Mouse (Mus musculus) embryonic fibroblast, embryonic 13.5 days (primary cell): ENCODE measurements around the gene Zfp346. TPM values are rescaled to one million over a fixed set of nuclear protein-coding genes. Genes with fewer than 3 reads are reported as not detected.
"Not testable (repeated sequence)": the region's sequence is repeated elsewhere in the genome, so short reads cannot be mapped to it uniquely, and the experiment has no call there.

Experiments used
- H3K27ac ChIP-seq: 2 replicates; pipeline ENCODE4 v1.5.1; 2012; ENCODE audit warnings: low read length, control low read depth, inconsistent platforms; ENCODE audit not compliant: insufficient read depth
- H3K4me1 ChIP-seq: 2 replicates; pipeline ENCODE4 v1.6.1; 2011; ENCODE audit warnings: low read length; ENCODE audit not compliant: control insufficient read depth, insufficient read depth
- H3K4me3 ChIP-seq: 2 replicates; pipeline ENCODE4 v1.5.1; 2011; ENCODE audit warnings: mild to moderate bottlenecking, control low read depth, low read length; ENCODE audit not compliant: insufficient read depth
- CTCF ChIP-seq: IDR thresholded peaks from 2 replicates; pipeline ENCODE4 v1.5.1; 2011; ENCODE audit warnings: mild to moderate bottlenecking, control low read depth, low read length, moderate library complexity, borderline replicate concordance; ENCODE audit not compliant: insufficient read depth
- POLR2A ChIP-seq: IDR thresholded peaks from 2 replicates; pipeline ENCODE4 v1.6.1; 2011; ENCODE audit warnings: low read depth, mild to moderate bottlenecking, control low read depth, low read length, moderate library complexity
- polyA plus RNA-seq: library from polyadenylated mRNA; stranded (reverse); fragments of >200 nt; gene quantifications from 2 replicates; pipeline ENCODE4 v1.2.4, GENCODE M21; 2011; ENCODE audit warnings: low read depth; ENCODE audit not compliant: missing spikeins, insufficient read length

Gene Zfp346
- 22.7 and 26.3 TPM in 2 replicates for polyA plus RNA-seq

DNA sequence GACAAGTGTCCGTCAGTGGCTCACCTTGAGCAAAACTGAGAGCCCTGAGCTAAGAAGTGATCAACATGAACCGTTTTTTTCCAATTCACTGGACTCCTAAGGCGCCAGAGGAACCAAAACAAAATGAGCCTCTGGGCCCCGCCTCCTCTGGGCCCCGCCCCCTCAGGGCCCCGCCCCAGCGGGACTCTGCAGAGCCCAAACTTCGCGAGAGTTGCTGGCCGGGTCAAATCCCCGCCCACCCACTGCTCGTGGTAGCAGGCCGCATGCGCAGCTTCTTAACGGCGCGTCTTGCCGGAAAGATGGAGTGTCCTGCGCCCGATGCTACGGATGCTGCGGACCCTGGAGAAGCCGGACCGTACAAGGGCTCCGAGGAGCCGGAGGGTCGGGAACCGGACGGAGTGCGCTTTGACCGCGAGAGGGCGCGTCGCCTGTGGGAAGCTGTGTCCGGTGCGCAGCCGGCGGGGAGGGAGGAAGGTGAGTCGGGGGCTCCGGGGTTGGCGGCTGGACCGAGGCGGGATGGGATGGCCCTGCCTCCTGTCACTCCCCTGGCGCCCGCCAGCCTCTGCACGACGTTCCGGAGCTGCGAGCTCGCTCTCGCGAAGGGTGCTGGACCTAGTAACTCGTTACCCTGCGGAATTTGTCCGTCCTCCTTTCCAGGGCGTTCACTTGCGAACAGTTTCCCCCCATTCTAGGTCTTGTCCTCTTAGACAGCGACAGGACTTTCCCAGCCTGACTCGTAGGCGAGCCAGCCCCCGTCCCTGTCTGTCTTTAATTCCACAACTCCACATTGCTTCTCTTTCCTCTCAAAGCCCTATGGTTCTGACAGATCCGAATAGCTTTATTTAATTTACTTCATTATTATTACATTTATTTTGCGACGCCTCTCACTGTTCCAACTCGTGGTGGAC is at the start of gene Zfp346:
Gene Zfp346, plus strand, starts transcription at position 267 of the 908 bp plus-strand sequence.
- peak within 1 kb of the TSS; percentile 63 for H3K27ac ChIP-seq
- H3K4me3 ChIP-seq = peak within 1 kb of the TSS; percentile 90
- H3K4me1 ChIP-seq = no peaks in the 10 kb centered on the region; the same call in 1 of the 2 replicates
- TF ChIP-seq CTCF (0 out of 2 replicates have a peak, but pooled peaks have one; percentile 19), POLR2A (peak; percentile 99)

DNA sequence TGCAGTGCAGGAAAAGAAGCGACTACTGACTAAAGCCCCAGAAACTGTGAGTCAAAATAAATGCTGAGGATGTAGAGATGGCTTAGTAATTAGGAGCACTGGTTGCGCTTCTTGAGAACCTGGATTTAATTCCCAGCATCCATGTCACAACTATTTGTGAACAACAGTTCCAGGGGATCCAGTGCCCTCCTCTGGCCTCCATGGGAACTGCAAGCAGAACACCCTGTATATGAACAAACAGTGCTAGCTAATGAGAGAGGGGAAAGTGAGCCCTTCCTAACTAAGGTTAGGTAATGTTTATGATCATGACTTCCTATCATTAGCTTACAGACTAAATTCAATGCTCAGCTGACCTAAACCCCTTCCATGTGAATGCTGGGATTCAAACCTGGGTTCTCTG is 47.1 kb upstream of the Zfp346 start:
- TF ChIP-seq CTCF (no peak), POLR2A (no peak)
- Histone ChIP-seq H3K4me3 (no peak overlapping the region), H3K27ac (no peak overlapping the region), H3K4me1 (no peaks in the 10 kb centered on the region)

DNA sequence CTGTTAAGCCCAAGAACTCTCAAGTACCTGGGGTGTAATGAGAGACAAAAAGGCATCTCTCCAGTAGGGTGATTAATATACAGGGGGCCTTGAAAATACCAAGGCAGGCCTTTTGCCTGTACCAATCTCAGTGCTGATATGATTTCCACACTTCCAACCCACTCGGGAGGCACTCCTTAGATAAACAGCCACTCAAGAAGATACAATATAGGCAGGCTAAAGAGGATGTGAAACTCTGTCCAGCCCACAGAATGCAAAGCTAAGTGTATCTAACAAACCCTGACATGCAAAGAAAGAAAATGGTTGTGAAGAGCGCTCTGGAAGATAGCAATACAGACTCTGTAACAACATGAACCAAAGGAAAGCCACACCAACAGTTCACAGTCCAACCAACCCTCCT is 41.8 kb upstream of the Zfp346 start:
- H3K4me1 ChIP-seq = no peaks in the 10 kb centered on the region
- H3K27ac ChIP-seq = no peak overlapping the region
- H3K4me3 ChIP-seq = no peak overlapping the region
- TF ChIP-seq CTCF (no peak), POLR2A (no peak)

DNA sequence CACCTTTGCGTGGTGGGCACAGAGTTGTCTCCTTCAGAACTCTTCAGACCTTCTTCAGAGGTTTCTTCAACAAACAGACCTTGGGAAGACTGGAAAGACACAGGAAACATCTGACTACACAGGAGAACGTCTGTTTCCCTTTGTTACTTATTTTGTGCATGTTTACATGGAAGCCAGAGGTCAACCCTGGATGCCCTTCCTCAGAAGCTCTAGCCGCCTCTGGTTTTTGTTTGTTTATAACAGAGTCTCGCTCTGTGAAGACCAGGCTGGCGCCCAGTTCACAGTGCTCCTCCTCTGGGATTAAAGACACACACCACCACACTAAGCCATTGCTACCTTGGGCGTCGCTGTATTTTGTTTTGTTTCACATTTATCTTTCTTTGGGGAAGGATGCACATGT is 35.4 kb upstream of the Zfp346 start:
- no peak overlapping the region for H3K27ac ChIP-seq
- TF ChIP-seq CTCF = no peak
- TF ChIP-seq POLR2A = no peak
- no peak overlapping the region for H3K4me3 ChIP-seq
- no peaks in the 10 kb centered on the region for H3K4me1 ChIP-seq

DNA sequence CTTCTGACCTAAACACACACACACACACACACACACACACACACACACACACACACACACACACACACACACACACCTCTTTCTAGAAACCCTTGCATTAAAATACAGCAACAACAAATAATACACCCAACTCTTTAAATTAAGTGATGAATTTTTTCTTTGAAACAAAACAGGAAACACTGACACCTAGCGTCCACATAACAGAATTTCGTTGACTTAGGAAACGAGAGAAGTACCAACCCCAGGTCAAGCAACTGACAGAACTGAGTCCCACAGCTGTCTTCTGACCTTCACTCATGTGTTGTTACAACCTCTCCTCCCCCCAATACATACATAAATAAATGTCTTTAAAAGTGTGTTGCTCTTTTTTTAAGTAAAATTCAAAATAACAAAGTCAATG is 33.8 kb upstream of the Zfp346 start:
- no peak overlapping the region for H3K27ac ChIP-seq
- TF ChIP-seq POLR2A (no peak), CTCF (no peak)
- no peak overlapping the region for H3K4me3 ChIP-seq
- no peaks in the 10 kb centered on the region for H3K4me1 ChIP-seq

DNA sequence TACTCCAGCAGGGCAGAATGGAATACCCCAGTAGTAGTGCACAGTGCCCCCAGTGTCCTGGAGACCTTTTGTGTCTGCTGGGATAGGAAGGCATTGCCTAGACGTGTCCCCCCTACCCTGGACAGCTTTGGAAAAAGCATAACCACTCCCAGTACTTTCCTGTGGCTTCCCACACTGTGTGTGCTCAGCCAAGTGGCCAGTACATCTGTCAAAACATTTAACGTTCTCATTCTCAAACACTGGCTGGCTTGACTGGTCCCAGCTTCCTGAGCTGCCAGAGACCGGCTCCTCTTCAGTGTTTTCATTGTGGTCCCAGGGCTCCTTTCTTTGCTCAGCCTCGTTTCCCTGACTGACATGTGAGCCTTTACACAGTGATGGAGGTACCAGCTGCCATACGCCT is 29.5 kb upstream of the Zfp346 start:
- H3K27ac ChIP-seq = no peak overlapping the region
- H3K4me3 ChIP-seq = no peak overlapping the region
- no peaks in the 10 kb centered on the region for H3K4me1 ChIP-seq
- TF ChIP-seq POLR2A (no peak), CTCF (no peak)

DNA sequence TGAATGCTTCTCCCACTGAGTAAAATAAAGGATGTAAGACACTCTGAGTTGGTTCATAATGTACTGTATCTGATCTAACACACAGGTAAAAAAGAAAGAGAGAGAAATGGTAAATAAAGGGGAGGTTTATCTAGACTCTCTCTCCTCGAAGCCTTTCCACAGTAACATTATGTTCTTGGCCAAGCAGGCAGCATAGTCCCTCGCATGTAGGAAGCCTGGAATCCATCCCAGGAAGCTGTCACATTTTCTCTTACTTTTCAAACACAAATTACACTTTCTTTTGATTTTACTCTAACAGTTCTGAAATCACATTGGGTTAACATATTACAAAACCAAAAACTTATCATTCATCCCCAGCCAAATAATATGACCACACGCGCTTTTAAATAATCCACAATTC is 12.5 kb upstream of the Zfp346 start:
- no peak overlapping the region for H3K27ac ChIP-seq
- H3K4me1 ChIP-seq = no peaks in the 10 kb centered on the region
- TF ChIP-seq POLR2A = no peak
- TF ChIP-seq CTCF = no peak
- no peak overlapping the region for H3K4me3 ChIP-seq

DNA sequence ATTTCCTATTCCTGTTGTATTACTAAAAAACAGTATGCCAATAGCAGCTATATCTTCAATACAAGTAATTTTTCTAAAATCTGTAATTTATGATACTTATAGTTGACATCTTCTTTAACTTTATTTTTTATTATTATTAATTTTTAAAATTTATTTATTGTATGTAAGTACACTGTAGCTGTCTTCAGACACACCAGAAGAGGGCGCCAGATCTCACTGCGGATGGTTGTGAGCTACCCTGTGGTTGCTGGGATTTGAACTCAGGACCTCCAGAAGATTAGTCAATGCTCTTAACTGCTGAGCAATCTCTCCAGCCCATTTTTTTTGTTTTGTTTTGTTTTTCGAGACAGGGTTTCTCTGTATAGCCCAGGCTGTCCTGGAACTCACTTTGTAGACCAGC is 7.3 kb upstream of the Zfp346 start:
- H3K27ac ChIP-seq, H3K4me3 ChIP-seq, H3K4me1 ChIP-seq: not testable (repeated sequence)

DNA sequence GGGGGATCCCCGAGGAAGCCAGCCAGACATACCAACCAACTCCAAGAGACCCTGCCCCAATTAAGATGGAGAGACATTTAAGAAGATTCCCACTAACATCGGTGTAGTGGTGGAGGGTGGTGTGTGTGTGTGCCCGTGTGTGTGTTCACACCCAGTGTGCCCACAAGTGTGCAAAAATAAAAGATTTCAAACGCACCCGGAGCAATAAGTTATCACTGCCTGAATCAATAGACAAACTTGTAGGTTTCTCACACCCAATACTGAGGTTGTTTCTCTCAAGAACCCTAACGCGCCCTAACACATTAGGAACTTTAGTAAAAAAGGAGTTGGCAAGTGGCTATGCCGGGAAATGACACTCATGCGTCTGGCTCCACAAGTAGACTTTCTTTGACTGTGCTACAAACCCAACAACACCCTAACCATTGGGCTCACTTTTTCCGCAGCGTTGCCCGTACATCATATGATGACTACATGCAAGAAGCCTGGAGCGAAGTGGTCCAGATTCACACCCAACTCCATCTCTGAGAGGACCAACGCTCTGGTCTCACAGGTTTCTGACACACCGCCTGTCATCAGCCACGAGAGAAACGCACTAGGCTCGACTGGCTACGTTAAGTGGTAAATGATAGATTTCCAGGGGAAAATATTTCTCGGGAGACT is 5.9 kb upstream of the Zfp346 start:
- peak overlapping the region; percentile 73 for H3K4me3 ChIP-seq
- H3K27ac ChIP-seq = peak overlapping the region; percentile 78
- TF ChIP-seq CTCF = no peak
- no peak for TF ChIP-seq POLR2A
- H3K4me1 ChIP-seq = no peaks in the 10 kb centered on the region
